Comparison of ENCODE assay signal across 18 mouse cellular contexts in the genomic region with DNA sequence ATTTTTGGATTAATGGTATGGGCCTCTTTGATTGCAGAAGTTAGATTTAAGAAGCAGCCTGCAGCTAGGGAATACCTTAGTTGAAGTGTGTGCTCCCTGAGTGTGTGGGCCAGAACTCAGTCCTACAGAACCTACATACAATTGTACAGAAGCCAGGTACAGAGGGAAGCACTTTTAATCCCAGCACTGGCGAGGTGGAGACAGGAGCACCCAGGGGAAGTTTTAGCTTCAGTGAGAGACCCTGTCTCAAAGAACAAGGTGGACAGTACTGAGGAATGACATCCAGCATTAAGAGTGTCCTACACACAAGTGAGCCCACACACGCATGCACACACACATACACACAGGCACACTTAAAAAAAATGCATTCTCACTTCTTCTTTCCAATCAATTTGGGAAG. TPM values are rescaled to one million over a fixed set of nuclear protein-coding genes. Genes with fewer than 3 reads are reported as not detected.
DNase-seq lines count a peak whose midpoint lies in the region; ATAC-seq and TF ChIP-seq lines count a peak whose summit lies in the region.
"Had no signal": no experiment of that assay in that cellular context is flagged by ENCODE, and none has a peak within 500 bp of the region (broad histone marks: within the 10 kb centered on the region; RNA-seq: fewer than 3 reads in every experiment).

No protein-coding gene starts in this region.

- 0 out of 2 replicates have a peak, but pooled peaks have one; percentile 9 for ATAC-seq in lung, embryonic 14.5 days (ENCODE audit: insufficient read depth)
- no peak for ATAC-seq in embryonic facial prominence, embryonic 14.5 days (ENCODE audit: low read depth)
- no peak for ATAC-seq in stomach, embryonic 14.5 days (ENCODE audit: insufficient number of reproducible peaks, insufficient read depth, low FRiP score, low read depth)
- no peak for ATAC-seq in forebrain, embryonic 16.5 days
- ATAC-seq: forebrain, embryonic 14.5 days had no signal

- no peak for DNase-seq in kidney, adult 2 months
- no peak for DNase-seq in kidney, postnatal 14 days
- DNase-seq in lung, embryonic 14.5 days: no peak
- DNase-seq in lung, adult 2 months: no peak
- no peak for DNase-seq in embryonic facial prominence, embryonic 14.5 days (ENCODE audit: low spot score)
- no peak for DNase-seq in left cerebral cortex, adult 9 months (ENCODE audit: low spot score in 2 of 2)
- DNase-seq: B cell, adult 2 months; cerebellum, adult 18-20 months; cerebellum, postnatal 25 days; embryo, embryonic 11 days; heart, postnatal 10 days; layer of hippocampus, adult 9-11 months; lung, postnatal 14 days; right cerebral cortex, postnatal 25 days had no signal

- 86% methylated on average over 2 of the region's 2 CpGs for whole genome bisulfite sequencing in kidney, adult 2 months
- WGBS in lung, embryonic 14.5 days: 78% methylated on average over 2 of the region's 2 CpGs
- WGBS in lung, adult 2 months: 78% methylated on average over 2 of the region's 2 CpGs
- WGBS in embryonic facial prominence, embryonic 14.5 days: 80% methylated on average over 2 of the region's 2 CpGs
- WGBS in stomach, embryonic 14.5 days: 81% methylated on average over 2 of the region's 2 CpGs
- 92% methylated on average over 2 of the region's 2 CpGs for WGBS in forebrain, embryonic 16.5 days

- no peak for TF ChIP-seq CTCF in kidney, adult 2 months (conservative IDR thresholded peaks at IDR 0.05; ENCODE audit: insufficient read depth, insufficient read length, low read depth, low read length)
- TF ChIP-seq CTCF in lung, embryonic 14.5 days (IDR thresholded peaks at IDR 0.05; ENCODE audit: low read depth): no peak
- no peak for TF ChIP-seq CTCF in lung, adult 2 months (IDR thresholded peaks at IDR 0.05; ENCODE audit: insufficient read depth, low read length)

- no peaks in the 10 kb centered on the region for H3K27me3 ChIP-seq in kidney, adult 2 months (replicated peaks; ENCODE audit: control insufficient read depth, insufficient read depth, low read length)
- H3K27me3 ChIP-seq in lung, embryonic 14.5 days (ENCODE audit: insufficient read depth, low read length): no peaks in the 10 kb centered on the region
- no peaks in the 10 kb centered on the region for H3K27me3 ChIP-seq in embryonic facial prominence, embryonic 14.5 days (replicated peaks; ENCODE audit: control insufficient read depth, insufficient read depth, low read length)
- H3K27me3 ChIP-seq in stomach, embryonic 14.5 days (ENCODE audit: control insufficient read depth, insufficient read depth, low read length): no peaks in the 10 kb centered on the region
- no peaks in the 10 kb centered on the region for H3K27me3 ChIP-seq in forebrain, embryonic 16.5 days (replicated peaks; ENCODE audit: control insufficient read depth, insufficient read depth, low read length)

- H3K27ac ChIP-seq in kidney, adult 2 months (ENCODE audit: insufficient read depth, low read depth, low read length): 0 out of 2 replicates have a peak overlapping the region, but pooled peaks have one; percentile 1
- H3K27ac ChIP-seq in lung, embryonic 14.5 days (ENCODE audit: low read depth): no peak overlapping the region
- H3K27ac ChIP-seq in embryonic facial prominence, embryonic 14.5 days (replicated peaks; ENCODE audit: low read depth, low read length): peak overlapping the region; percentile 83
- H3K27ac ChIP-seq in stomach, embryonic 14.5 days (ENCODE audit: low read length): no peak overlapping the region
- H3K27ac ChIP-seq in forebrain, embryonic 16.5 days (ENCODE audit: low read length): no peak overlapping the region
- H3K27ac ChIP-seq: left cerebral cortex, adult 2 months had no signal

- no peak for TF ChIP-seq POLR2A in kidney, adult 2 months (IDR thresholded peaks at IDR 0.05; ENCODE audit: low read depth, low read length)
- no peak for TF ChIP-seq POLR2A in lung, adult 2 months (IDR thresholded peaks at IDR 0.05; ENCODE audit: borderline replicate concordance, extremely low read depth, low read depth, low read length)

- H3K4me1 ChIP-seq in kidney, adult 2 months (ENCODE audit: control insufficient read depth, insufficient read depth, low read length): peaks cover 12% of the 10 kb centered on the region
- H3K4me1 ChIP-seq in lung, embryonic 14.5 days (ENCODE audit: insufficient read depth): peaks cover 10% of the 10 kb centered on the region
- H3K4me1 ChIP-seq in lung, adult 2 months (ENCODE audit: control insufficient read depth, insufficient read depth, low read length): peaks cover 5% of the 10 kb centered on the region; the same call in 1 of the 2 replicates
- H3K4me1 ChIP-seq in embryonic facial prominence, embryonic 14.5 days (ENCODE audit: control insufficient read depth, insufficient read depth, low read length): peaks cover 18% of the 10 kb centered on the region
- no peaks in the 10 kb centered on the region for H3K4me1 ChIP-seq in stomach, embryonic 14.5 days (ENCODE audit: control insufficient read depth, insufficient read depth, low read length)
- peaks cover 14% of the 10 kb centered on the region for H3K4me1 ChIP-seq in forebrain, embryonic 16.5 days (replicated peaks; ENCODE audit: control insufficient read depth, insufficient read depth, low read length)

- peak overlapping the region; percentile 57; the same call in 1 of the 2 replicates for H3K4me2 ChIP-seq in lung, embryonic 14.5 days
- H3K4me2 ChIP-seq in embryonic facial prominence, embryonic 14.5 days (ENCODE audit: low read depth, low read length): peak overlapping the region; percentile 51; the same call in 1 of the 2 replicates
- 0 out of 2 replicates have a peak overlapping the region, but pooled peaks have one; percentile 30 for H3K4me2 ChIP-seq in stomach, embryonic 14.5 days (replicated peaks; ENCODE audit: low read depth, low read length)
- H3K4me2 ChIP-seq in forebrain, embryonic 16.5 days (ENCODE audit: low read length): no peak overlapping the region

- no peak overlapping the region for H3K4me3 ChIP-seq in kidney, adult 2 months (ENCODE audit: insufficient read depth, low read depth, low read length)
- no peak overlapping the region for H3K4me3 ChIP-seq in lung, embryonic 14.5 days (ENCODE audit: low read depth, low read length)
- H3K4me3 ChIP-seq in lung, adult 2 months (replicated peaks; ENCODE audit: extremely low read depth, low read depth, low read length): no peak overlapping the region
- no peak overlapping the region for H3K4me3 ChIP-seq in embryonic facial prominence, embryonic 14.5 days (ENCODE audit: low read depth, low read length)
- no peak overlapping the region for H3K4me3 ChIP-seq in stomach, embryonic 14.5 days (ENCODE audit: low read depth, low read length)
- H3K4me3 ChIP-seq in forebrain, embryonic 16.5 days (replicated peaks; ENCODE audit: low read length): no peak overlapping the region
- H3K4me3 ChIP-seq: left cerebral cortex, adult 2 months had no signal

- H3K9me3 ChIP-seq in lung, embryonic 14.5 days (ENCODE audit: low read depth, low read length): no peaks in the 10 kb centered on the region
- H3K9me3 ChIP-seq in embryonic facial prominence, embryonic 14.5 days (ENCODE audit: control insufficient read depth, low read length): no peaks in the 10 kb centered on the region
- H3K9me3 ChIP-seq in stomach, embryonic 14.5 days (ENCODE audit: control insufficient read depth, low read depth, low read length): no peaks in the 10 kb centered on the region
- H3K9me3 ChIP-seq in forebrain, embryonic 16.5 days (ENCODE audit: control insufficient read depth, low read length): no peaks in the 10 kb centered on the region

- H3K36me3 ChIP-seq in kidney, adult 2 months (ENCODE audit: control insufficient read depth, insufficient read depth, low read length): no peaks in the 10 kb centered on the region
- H3K36me3 ChIP-seq in lung, embryonic 14.5 days (ENCODE audit: insufficient read depth): no peaks in the 10 kb centered on the region
- no peaks in the 10 kb centered on the region for H3K36me3 ChIP-seq in embryonic facial prominence, embryonic 14.5 days (ENCODE audit: control insufficient read depth, insufficient read depth, low read length)
- no peaks in the 10 kb centered on the region for H3K36me3 ChIP-seq in stomach, embryonic 14.5 days (ENCODE audit: control insufficient read depth, insufficient read depth, low read length)
- no peaks in the 10 kb centered on the region for H3K36me3 ChIP-seq in forebrain, embryonic 16.5 days (ENCODE audit: control insufficient read depth, insufficient read depth)

- no peak overlapping the region for H3K9ac ChIP-seq in lung, embryonic 14.5 days
- H3K9ac ChIP-seq in embryonic facial prominence, embryonic 14.5 days (ENCODE audit: low read depth, low read length): no peak overlapping the region
- H3K9ac ChIP-seq in stomach, embryonic 14.5 days (replicated peaks; ENCODE audit: low read depth, low read length): no peak overlapping the region
- no peak overlapping the region for H3K9ac ChIP-seq in forebrain, embryonic 16.5 days (replicated peaks; ENCODE audit: low read depth, low read length)

RNA-seq across cellular contexts. Expression of gene Tacc2, which starts 0.8 kb away (rescaled TPM):
- 72.2 and 78.4 TPM in 2 replicates for polyA plus RNA-seq in kidney, adult 2 months (2012; rRNA removed)
- 32.6 and 33.8 TPM in 2 replicates for polyA plus RNA-seq in lung, embryonic 14.5 days (2014; fragmentation: Nextera tagmentation; extraction: Ambion mirVana)
- polyA plus RNA-seq in lung, adult 2 months (2012; rRNA removed): 71.7 and 74.5 TPM in 2 replicates
- 42.2 and 44.4 TPM in 2 replicates for polyA plus RNA-seq in embryonic facial prominence, embryonic 14.5 days (2014; fragmentation: Nextera tagmentation; extraction: Ambion mirVana)
- polyA plus RNA-seq in stomach, embryonic 14.5 days (2014; fragmentation: Nextera tagmentation; extraction: Ambion mirVana): 35.2 TPM in 2 replicates
- polyA plus RNA-seq in forebrain, embryonic 16.5 days (2015; fragmentation: Nextera tagmentation; extraction: Ambion mirVana): 53.3 and 59.0 TPM in 2 replicates

RNA-seq across cellular contexts. Expression of gene Nsmce4a, which starts 5.1 kb away (rescaled TPM):
- polyA plus RNA-seq in kidney, adult 2 months (2012; rRNA removed): 39.8 and 44.4 TPM in 2 replicates
- polyA plus RNA-seq in lung, embryonic 14.5 days (2014; fragmentation: Nextera tagmentation; extraction: Ambion mirVana): 185 and 192 TPM in 2 replicates
- 29.6 and 36.3 TPM in 2 replicates for polyA plus RNA-seq in lung, adult 2 months (2012; rRNA removed)
- 142 and 159 TPM in 2 replicates for polyA plus RNA-seq in embryonic facial prominence, embryonic 14.5 days (2014; fragmentation: Nextera tagmentation; extraction: Ambion mirVana)
- polyA plus RNA-seq in stomach, embryonic 14.5 days (2014; fragmentation: Nextera tagmentation; extraction: Ambion mirVana): 173 and 181 TPM in 2 replicates
- polyA plus RNA-seq in forebrain, embryonic 16.5 days (2015; fragmentation: Nextera tagmentation; extraction: Ambion mirVana): 92.2 and 104 TPM in 2 replicates

RNA-seq across cellular contexts. Expression of gene Ate1, which starts 57.9 kb away (rescaled TPM):
- polyA plus RNA-seq in kidney, adult 2 months (2012; rRNA removed): 7.3 and 10.6 TPM in 2 replicates
- polyA plus RNA-seq in lung, embryonic 14.5 days (2014; fragmentation: Nextera tagmentation; extraction: Ambion mirVana): 70.6 and 72.9 TPM in 2 replicates
- polyA plus RNA-seq in lung, adult 2 months (2012; rRNA removed): 6.1 and 12.5 TPM in 2 replicates
- 57.9 and 60.4 TPM in 2 replicates for polyA plus RNA-seq in embryonic facial prominence, embryonic 14.5 days (2014; fragmentation: Nextera tagmentation; extraction: Ambion mirVana)
- polyA plus RNA-seq in stomach, embryonic 14.5 days (2014; fragmentation: Nextera tagmentation; extraction: Ambion mirVana): 69.9 and 72.8 TPM in 2 replicates
- 86.3 and 95.4 TPM in 2 replicates for polyA plus RNA-seq in forebrain, embryonic 16.5 days (2015; fragmentation: Nextera tagmentation; extraction: Ambion mirVana)

Comparison
In these comparisons a context has a peak if more than half of its experiments do, and no peak if none do; other contexts are left out.
1. H3K27ac ChIP-seq: peak in kidney, adult 2 months (single experiment) and embryonic facial prominence, embryonic 14.5 days (single experiment); none in lung, embryonic 14.5 days (single experiment), stomach, embryonic 14.5 days (single experiment) and forebrain, embryonic 16.5 days (single experiment).